Mouse (Mus musculus) cerebellum, postnatal 36 days (tissue): Measurements from ENCODE around the gene Cbx5.
A peak's percentile ranks its signal among the peaks of the same experiment; 100 is the strongest.

Source experiments
- DNase-seq, 2 experiments: peaks; one replicate each; pipeline ENCODE4 v3.0.0; 2021 to 2022; ENCODE audit warnings: mixed read lengths in 2 of 2

Gene Cbx5

DNA sequence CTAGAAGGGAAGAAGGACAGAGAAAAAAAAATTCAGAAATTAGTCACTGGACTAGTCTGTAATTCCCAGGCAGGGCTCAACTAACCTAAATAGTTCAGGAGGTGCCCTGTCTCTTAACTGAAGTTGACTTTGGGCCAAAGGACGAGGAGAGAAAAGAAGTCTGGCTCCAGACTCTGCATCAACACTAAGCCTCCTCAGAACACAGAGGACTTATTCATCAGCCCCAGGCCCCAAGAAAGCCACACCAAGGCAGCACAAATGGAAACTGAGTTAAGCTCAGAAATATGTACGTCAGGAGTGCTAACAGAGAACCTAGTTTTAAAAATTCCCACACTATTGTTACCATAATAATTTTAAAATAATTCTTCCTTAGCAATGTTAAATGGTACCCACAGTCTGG lies 25.5 kb downstream of the Cbx5 start:
- DNase-seq, result no peak

DNA sequence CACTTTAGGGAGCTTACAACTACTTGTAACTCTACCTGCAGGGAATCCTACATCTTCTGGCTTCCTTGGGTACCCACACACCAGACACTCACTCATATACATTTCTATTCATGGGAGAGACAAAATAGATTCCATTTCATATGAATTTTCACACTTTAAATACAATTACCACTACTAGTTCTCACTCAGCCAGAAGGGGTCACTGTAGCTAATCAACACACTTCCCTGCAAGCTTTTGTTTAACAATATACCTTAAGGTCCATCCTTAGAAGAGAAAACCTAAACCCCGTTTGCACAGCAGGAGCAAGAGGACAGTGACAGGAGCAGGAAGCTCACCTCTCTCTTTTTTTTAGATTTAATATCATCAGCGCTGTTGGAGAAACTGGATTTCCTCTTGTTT lies 34.5 kb downstream of the Cbx5 start:
- no peak for DNase-seq

DNA sequence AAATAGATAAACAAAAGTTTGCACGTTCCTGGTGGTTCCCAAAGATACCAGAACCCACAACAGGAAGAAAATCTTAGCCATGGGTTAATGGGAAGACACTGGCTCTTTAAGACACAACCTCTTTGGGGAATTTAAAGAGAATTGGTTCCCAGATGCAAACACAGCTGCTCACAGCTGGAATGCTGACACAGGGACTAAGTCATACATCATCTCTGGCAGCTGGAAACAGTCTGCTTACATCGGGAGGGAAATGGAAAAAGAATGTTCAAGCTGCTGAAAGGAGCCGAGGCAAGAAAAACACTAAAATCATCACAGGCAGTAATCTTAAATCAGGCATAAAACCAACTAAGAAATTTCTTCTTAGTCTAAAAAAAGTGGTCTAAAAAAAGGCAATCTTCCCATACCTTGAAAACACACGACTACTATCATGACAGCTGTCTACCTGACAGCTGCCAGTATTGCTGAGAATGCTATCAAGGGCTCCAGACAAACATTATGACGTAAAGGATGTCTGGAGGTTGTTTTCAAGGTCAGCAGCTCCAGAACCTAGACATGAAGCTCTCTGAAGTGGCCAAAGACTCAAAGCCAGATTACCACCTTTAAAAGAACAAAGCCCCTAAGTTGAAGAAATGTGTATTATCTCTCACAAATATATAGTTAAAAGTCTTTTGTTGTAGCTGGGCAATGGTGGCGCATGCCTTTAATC lies 37.4 kb downstream of the Cbx5 start:
- no peak for DNase-seq

DNA sequence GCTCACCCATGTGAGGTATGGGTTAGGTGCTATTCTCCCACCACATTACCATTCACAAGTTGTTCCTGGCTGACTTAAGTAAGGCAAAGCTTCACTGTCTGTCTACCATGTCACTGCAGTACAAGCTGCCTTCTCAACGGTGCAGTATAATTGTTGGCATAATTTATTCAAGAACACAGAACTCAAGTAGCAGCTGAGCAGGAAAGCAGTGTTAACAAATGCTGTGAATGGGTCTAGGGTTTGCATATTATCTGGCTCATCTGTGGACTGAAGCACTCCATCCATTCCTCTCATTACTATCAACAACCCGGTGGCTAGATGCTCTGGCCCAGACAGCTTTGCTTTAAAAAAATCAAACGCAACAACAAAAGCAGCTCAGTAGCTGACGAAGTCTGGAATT lies 41.8 kb downstream of the Cbx5 start:
- no peak for DNase-seq

DNA sequence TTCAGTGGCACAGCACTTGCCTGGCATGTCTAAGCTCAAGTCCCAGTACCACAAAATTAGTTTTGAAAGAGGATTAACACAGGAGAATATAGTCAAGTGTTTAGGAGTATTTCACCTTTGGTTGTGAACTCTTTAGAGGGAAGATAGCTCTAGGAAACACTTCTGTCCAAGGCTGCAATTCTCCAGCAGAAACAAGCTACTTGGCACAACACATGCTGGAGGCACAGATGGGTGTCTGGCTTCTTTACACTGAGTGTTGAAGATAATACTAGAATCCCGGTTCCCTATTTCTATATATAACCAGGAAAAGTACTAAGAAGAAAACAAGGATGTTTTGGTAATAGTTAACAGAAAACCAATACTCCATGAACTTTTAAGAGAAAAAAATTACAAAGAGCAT lies 42.8 kb downstream of the Cbx5 start:
- DNase-seq, result no peak

DNA sequence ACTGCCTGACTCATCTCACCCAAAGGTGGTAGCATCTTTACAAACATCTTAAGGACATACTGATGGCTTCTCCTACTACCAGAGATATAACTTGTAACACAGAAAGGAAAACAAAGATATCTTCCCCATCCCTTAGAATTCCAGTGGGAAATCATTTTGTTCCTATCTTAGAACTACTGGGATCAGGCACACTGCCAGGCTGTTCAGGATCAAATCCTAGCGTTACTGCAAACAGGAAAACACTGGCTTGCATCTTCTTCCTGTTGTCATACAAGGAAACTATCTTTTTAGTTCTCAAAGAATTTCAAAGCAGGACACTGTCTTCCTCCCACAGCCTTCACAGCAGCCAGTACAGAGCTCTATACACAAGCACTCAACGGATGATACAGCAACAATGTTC lies 46.0 kb downstream of the Cbx5 start:
- no peak for DNase-seq

DNA sequence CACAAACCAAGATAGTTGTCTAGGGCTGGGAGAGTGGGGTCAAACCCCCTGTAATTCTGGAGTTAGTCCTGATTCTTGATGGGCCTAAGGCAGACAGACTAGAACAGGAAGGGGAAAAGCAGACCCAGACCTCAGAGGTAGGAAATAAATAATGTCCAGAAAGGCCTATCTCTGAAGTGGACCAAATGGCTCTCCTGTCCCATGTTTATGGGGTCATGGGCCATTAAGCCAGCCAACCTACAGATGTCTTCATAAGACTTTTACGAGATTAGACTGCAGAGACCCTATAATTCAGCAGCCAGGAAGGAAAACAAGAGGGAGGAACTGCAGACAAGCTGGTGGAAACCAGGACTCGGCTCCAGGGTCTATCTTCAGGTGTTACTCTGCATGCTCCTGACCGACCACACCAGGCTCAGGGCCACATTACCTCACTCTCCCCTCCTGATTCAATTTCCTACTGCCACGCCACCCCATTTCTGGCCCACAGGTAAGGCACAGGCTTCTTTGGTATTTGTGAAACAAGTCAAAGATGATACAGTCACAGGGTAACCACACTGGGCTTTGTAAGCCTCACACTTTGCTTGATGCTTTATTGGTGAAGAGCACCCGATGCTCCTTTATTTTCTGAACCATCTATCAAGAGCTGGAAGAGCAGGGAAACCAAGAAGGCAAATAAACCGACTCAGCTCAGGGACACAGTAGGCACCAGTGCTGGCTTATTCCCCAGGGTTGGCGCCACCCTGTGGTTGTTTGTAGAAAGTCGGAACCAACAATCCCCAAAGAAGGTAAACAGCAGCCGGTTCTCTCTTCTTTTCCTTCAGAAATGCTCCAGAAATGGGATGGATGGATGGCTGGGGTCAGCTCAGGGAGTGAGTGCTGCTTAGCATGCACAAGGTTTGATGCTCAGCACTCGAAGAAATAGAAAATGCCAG lies 48.8 kb downstream of the Cbx5 start:
- DNase-seq, result peak; percentile 47 to 51

DNA sequence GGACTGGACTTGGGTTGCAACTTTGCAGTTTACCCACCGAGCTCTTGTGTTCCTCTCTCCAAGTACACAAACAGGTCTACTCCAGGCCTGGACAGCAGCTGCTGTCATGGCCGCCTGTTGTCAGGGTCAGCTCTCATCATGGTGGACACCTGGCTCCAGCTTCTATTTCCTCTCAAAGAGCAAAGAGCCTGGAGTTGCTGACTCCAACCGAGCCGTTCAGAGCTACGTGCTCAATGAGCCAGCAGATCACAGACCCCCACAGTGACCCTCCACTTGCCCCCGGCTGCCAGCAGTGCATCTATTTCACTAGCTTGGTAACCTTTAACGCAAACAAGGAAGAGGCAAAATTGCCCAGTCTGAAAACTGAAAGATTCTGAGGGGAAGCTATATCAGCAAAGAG lies 49.5 kb downstream of the Cbx5 start:
- no peak for DNase-seq

DNA sequence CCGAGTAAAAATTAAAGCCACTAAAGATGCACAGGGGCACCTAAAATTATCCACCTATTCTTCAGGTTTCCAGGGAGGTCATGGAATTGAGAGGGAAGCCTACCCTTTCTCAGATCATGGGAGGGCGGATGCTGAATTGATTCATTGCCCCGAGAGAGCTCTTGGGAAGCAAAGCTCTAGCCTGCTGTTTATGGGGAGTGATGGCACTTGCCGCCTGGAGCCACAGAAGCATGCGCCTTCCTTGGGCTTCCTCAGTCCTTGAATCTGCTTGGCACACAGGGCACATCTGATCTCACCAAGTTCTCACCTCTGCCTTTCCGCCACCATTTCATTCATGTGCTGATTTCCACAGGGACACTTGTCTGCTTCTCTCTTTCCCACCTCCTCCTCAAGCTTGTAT lies 51.8 kb downstream of the Cbx5 start:
- no peak for DNase-seq

DNA sequence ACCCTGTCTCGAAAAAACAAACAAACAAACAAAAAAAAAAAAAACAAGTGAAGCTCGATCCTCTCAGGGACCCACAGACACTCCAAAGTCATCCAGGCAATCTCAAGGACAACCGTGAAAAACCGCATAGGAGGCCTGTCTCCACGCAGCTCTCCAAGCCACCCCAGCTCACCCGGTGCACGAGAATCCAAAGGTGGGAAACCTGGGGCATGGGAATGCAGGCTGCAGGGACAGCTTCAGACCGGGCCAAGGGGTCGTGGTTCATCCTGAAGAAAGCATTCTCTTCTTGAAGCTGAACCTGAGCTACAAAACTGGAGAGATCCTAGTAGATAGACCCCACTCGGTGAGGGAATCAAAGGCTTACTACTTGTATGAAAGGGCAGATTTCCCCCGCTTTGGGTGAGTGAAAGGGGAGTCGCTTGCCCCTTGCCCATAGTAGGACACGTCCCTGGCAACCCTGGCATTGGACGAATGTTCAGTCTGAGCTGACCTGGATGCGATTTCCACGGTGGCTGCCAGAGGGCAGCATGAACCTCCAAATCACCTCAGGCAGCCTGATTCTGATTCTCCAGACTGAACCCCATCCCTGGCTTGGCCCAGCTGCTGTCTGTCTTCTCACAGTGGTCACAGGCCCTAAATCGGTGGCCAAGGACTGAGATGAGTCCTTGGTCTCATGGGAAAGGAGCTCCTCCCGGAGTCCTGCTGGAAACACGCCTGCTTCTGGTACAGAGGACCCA lies 54.0 kb downstream of the Cbx5 start:
- DNase-seq, result peak; percentile 61 to 68

DNA sequence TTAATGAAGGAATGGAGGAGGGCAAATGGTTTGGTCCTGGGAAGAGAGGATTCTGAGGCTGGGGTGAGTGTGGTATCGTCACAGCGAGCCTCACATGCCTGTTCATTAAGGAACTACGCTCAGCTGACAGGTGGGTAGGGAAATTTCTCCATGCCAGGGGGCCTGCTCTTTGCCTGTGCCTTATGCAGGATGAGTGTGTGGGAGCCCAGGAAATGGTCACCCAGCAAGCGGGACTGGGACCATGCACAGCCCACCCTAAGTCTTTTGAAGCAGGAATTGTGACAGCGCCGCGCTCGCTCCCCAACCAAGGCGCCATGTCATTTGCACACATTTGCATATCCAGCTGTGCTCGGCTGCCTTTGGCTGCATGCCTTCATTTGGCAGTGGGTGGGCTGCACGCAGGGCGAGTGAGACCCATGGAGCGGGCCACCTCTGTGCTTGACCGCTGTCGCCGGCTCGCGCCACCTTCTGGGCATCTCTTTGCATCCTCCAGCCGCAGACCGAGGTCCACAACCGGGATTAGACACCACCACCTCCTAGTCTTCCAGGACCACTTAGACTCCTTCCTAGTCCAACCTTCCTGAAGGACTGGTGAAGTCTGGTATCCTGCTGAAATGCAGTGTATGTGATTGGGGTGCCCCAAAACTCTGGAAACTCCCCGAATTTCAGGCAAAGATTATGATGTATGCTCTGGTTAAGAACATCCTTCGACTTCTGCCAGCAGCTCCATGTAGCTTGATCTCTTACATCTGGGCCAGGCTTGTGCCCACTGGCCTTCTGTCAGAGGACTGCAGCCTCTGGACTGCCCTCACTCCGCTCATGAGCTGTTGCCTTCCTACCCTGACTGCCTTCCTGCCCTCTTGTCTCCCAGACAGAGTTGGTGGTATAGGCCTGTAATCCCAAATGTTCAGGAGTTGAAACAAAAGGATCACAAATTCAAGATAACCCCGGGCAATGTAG lies 55.7 kb downstream of the Cbx5 start:
- no peak for DNase-seq

DNA sequence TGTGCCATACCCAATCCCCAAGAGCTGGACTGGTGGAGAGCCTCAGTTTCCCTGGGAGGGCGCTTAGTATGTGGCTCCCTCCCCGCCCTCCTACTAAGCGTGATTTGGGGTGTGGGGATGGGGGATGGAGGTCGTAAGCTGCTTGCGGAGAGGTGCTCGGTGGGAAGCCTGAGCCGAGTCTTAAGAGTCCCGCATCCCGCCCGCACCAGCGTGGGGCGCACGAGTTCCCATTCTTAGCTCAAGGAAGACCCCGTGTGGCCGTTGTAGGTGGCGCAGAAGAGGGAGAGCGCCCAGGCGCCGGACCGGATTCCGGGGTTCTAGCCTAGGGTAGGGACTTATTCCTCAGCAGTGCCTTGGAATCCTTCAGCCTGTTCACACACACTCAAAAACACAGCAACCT lies 56.5 kb downstream of the Cbx5 start:
- DNase-seq, result peak; percentile 39 to 53

DNA sequence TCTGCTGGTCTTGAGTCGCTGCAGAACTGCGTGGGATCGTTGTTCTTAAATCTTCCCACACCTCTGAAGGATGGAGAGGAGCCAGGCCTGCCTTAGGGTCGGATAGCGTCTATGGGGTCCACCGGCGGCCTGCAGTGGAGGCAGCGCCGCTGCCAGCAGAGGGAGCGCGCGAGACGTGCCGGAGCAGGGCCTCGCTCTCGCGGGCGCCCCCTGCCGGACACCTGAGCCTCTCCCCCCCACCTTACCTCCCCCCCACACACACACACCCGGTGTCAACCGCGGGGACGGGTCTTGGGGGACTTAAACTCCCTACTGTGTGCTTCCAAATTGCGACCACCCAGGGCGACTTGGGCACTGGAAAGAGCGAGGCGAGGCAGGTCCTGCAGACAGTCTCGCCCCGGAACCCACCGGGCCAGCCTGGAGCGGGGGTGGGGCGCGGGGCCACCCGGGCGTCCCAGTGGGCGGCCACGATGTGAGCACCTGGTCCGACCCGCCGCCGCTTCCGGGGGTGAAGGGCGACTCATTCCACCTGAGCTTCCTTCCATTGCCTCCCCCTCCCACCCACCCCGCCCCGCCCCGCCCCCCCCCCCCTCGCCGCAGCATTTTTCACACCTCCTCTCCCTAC lies 57.3 kb downstream of the Cbx5 start:
- DNase-seq, result peak; percentile 75 to 82

DNA sequence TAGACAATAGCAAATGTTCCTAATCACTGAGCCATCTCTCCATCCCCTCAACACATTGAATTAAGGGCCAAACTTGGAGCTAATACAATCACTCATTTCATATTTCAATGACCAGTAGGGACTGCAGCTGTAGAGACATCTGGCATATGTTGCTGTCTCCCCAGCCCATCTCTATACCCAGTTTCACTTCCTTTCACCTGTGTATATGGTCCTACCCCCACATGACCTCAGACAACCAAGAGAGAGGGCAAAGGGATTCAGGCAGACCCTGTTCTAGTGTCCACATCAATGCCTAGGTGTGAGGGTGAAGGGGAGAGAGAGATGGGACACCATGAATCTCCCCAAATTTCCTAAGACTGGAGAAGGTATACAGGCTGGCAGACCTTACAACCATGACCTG lies 59.2 kb downstream of the Cbx5 start:
- DNase-seq, result no peak

DNA sequence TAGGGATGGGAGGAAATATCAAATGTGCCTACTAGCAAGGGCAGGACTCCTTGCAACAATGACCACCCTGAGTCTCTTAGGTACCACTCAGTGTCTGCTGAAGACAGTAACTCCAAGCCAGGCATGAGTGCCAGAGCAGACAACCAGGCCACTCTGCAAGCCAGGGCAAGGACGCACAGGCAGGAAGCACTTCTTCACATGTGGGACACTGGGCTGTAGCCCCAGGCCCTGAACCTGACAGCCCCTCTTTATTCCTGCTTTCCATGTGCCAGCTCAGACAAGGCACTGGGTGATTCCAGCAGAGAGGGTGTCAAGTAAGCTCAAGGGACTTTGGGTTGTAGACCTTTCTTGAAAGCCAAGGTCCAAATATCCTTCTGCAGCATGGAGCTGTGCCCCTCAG lies 60.8 kb downstream of the Cbx5 start:
- DNase-seq, result no peak

DNA sequence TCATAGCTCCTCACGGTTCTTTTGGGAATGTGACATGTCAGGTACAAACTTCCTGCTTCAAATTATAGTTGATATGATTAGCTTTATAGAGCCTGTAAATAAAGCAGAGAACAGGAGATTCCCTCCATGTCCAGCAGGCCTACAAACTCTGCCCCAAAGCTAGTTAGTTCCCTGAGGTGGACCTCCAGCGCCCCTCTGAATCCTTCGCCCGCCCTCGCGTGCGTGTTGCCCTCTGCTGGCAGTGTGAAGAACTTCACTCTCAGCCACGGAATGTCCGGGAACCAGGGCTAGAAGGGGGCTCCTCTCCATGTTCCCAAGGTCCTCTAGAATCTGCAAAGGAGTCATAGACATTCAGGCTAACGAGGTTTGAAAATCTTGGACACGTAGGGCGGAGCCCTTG lies 61.5 kb downstream of the Cbx5 start:
- no peak for DNase-seq

DNA sequence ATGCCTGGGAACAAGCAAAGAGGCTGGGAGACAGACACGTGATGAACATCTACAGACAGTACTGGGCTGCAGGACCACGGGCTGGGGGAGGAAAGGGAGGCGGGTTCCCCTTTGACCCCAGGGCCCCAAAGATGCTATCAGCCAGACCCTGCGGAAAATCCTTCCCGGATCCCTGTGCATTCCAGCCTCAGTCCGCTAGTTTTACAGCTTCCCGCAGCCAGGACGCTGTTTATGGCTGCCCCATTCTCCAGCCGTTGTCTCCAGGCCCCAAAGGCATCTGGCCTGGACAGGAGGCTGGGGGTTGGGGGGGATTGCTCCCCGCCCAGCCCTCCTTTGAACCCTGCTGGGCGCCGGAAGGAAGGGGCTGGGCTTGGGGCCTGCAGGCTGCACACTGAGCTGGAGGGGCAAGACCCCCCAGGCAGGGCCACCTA lies 62.0 kb downstream of the Cbx5 start:
- no peak for DNase-seq

DNA sequence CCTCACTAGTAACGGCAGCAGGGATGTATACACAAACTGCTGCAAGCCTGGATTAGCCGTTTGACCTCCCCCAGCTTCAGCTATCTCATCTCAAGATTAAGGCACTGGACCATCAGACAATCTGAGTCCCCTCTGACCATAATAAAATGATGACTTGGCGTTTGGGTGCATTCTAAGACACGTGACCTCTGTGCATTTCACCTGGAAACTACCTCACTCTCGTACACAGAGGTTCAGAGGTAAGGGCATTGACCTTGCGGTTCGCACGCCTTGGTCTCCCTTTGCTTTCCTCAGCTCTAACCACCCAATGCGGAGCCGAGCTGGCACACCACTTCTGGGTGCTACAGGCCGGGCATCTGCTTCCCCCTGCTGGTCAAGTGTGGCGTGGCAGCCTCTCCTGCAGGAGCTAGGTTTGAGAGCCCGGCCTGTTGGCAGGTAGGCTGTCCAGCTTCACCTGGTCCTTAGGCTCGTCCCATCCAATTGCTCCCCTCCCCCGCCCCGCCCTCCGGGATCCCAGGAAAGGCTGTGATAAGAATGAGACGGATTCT lies 62.7 kb downstream of the Cbx5 start:
- peak; percentile 94 to 98 for DNase-seq

DNA sequence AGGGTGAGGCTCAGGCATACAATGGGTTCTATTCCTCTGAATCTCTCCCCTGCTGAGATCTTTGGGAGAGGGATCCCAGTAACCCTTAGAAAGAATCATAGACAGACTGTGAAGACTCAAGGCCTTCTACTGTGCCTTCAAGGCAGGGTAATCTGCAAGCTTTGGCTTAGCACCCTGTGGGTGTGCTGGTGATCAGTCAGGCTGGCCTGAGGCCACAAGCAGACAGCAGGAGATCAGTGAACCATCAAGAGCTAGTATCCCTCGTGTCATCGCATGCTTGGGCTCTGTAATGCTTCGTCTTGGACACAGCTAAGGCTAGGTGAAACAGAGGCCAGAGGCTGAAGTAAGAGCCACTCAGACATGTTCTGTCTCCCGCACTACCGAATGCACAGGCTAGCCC lies 66.4 kb downstream of the Cbx5 start:
- DNase-seq, result no peak

DNA sequence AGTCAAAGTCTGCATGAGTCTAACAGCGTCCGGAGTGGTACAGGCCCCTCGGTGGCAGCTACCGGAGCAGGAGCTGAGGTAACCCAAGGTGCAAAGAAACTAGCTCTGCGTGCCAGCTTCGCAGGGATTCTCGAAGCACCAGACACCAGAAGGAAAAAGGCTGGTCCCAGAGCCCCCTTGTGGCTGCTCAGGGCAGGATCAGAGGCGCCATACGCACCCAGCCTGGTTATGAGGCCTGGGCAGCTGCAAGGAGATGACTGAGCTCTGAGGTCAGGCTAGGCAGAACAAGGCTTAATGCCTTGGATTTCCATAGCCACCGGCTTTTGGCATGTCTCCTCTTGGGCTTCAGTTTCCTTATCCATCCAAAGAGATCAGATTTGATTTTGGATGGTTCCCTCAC lies 67.1 kb downstream of the Cbx5 start:
- peak; percentile 60 to 62 for DNase-seq

DNA sequence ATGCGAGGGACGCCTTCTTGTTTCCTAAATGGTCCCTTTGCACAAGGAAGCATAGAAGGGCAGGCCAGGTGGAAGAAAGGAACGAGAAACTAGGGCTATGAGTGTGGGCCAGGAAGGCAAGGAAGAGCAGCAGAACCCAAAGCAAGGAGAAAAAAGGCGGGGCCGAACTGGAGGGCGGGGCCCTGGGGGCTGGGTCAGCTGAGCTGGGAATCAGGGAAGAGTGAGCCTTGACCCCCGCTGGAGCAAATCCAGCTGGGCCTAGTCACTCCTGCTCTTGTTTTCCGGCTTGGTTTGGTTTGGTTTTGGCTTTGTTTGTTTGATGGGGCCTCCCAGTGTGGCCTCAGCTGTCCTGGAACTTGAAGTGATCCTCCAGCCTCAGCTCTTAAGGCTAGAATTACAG lies 68.3 kb downstream of the Cbx5 start:
- DNase-seq, result no peak

DNA sequence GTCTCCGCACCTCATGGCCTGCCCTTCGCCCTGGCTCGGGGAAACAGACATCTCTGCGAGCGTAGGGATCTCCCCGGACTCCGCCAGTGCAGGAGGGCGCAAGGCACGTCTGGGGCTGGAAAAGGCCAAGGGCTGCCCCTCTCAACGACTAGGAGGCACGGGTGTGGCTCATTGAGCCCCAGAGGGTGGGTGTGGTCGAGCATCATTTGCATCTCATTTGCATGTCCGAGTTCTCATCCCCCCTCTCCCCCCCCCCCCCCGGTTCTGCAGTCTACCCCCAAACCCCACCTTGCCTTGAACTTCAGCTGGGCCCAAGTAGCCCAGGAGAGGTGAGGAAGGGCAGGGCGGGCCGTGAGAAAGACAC lies 69.3 kb downstream of the Cbx5 start:
- DNase-seq, result no peak
